Mouse (Mus musculus) heart, adult 9 months (tissue): Measurements from ENCODE around the gene Efnb2.

Experiments
- DNase-seq, 2 experiments: peaks; one replicate each; pipeline ENCODE4 v3.0.0; 2022; ENCODE audit warnings: low spot score in 2 of 2

Gene Efnb2

DNA sequence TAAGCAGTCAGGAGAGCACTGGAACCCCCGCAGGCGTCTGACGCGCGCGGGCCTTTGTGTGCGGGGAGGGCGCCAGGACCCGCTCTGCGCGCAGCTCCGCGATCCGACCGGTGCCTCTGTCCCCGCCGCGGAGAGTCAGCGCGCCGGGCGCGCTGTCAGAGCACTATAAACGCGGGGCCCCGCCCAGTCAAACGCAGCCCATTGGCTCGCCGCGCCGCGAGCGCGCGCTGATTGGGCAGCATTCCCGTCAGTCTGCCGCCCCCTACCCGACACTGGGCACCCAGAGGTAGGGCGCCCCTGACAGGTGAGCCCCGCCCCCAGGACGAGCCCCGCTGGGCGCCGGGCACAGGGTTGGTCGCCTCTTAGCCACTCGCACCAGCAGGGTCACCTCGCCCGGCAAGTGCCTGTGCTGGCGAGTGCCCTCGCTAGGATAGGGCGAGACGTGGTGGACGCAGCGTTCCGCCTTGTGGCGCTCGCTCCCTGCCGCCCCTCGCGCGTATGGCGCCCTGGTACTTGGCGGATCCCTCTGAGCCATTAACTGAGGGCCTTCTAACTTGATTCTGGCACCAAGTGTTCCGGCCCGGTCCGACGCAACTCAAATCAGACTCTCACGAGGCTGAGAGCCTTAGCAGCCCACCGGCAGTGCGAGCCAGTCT lies at the start of gene Efnb2:
Gene Efnb2 (minus strand): TSS at position 140 of the 656 bp plus-strand sequence.
- peak; percentile 93 to 95 for DNase-seq

DNA sequence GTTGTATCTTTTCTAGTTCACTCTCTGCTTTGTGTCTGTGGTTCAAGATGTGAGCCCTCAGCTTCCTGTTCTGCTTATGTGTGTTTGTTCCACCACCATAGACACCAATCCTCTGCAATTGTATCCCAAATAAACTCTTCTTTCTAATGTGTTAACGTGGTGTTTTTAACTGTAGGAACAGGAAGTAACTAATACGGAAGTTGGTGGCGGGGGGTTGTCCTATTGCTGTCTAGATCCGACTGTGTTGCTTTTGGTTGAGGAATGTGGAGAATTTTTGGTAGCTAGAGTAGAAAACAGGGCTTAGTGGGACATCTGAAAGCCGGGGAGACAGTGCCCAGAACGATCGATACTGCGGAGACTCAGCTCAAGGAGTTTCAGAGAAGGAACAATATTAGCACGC lies 43.8 kb upstream of the Efnb2 start:
- DNase-seq = no peak

DNA sequence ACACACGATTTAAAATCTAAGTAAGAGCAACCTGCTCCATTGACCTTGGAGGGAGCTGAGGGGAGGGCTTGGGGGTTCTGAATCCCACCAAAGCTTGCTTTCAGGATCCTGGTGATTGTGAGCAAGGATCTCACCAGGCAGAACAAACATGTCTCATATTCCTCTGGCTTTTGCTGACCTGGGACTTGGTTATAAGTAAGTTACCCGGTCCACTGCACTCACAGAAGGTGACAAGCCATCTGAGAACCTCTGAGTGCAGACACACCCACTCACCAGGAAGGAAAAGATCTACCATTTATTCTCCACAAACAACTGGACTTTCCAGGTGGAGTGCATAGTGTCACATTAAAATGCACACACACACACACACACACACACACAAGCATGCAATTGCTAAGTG lies 42.6 kb upstream of the Efnb2 start:
- DNase-seq = no peak

DNA sequence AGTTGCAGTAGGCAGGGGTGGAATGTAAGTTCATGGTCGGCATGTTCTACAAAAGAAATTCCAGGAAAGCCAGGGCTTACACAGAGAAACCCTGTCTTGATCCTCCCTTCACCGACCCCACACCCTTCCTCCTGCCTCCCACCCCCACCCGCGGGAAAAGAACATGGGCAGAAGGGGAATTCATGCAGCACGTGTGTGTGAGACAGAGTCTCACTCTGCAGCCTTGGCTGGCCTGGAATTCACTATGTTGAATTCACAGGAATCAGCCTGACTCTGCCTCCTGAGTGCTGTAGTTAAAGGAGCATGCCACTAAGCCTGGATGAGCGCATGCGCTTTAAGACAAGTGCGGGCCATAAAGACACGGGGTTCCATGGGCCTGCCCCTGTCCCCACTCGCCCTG lies 39.8 kb upstream of the Efnb2 start:
- no peak for DNase-seq

DNA sequence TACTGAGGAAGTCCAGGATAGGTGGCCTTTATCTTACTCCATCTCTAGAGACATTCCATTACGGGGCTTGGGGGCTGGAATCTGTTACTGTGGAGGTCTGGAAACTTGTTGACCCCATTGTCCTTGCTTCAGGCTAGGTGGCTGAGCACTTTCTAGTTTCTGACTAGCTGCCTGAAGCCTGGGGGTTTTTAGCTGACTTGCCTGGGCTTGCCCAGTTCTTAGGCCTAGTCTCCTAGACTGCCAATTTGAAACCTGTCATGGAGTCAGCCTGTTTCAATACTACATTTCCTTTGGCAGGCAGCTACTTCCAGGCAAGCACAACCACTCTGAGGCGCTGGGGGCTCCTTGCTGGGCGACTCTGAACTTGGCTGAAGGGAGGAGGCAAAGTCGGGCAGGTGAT lies 39.2 kb upstream of the Efnb2 start:
- no peak for DNase-seq

DNA sequence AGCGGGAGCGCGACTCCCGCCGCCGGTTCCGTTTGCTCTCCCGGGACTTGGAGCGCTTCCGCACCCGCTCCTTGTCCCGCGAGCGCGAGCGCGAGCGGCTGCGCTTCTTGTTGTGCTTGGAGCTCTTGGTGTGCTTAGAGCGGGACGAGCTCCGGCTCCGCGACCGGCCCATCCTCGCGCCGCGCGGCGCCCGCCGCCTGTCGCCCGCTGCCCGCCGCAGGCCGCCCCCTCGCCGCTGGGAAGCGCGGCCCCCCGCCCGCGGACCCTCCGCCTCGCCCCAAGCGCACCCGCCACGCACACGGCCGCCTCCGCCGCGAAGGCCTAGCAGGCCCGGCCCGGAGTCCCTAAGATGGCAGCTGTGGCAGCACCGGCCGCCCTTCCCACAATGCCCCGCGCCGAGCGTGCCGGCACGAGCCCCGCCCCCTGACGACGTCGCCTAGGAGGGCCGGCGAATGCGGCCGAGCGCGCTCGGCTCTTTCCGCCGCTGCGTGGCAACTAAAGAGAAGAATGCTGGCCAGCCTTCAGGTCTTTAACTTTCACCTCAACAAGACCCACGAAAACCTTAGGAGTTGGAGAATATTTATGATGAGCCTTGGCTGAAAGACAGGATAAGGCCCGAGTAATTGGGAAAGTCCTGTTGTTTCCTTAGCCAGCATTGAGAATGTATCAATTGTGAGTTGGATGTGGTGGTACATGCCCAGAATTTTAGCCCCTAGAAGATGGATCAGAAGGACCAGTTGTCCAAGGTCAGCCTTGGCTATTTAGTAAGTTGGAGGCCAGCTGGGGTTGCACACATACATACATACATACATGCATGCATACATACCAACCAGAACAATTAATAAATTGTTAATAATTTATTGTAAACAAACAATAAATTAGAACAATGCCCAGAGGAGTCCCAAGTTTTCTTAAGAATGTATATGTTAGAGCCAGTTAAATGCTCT lies 29.4 kb upstream of the Efnb2 start, which contains the start of gene Arglu1:
Gene Arglu1 (minus strand): TSS at position 376 of the 947 bp plus-strand sequence.
- peak; percentile 94 to 95 for DNase-seq

DNA sequence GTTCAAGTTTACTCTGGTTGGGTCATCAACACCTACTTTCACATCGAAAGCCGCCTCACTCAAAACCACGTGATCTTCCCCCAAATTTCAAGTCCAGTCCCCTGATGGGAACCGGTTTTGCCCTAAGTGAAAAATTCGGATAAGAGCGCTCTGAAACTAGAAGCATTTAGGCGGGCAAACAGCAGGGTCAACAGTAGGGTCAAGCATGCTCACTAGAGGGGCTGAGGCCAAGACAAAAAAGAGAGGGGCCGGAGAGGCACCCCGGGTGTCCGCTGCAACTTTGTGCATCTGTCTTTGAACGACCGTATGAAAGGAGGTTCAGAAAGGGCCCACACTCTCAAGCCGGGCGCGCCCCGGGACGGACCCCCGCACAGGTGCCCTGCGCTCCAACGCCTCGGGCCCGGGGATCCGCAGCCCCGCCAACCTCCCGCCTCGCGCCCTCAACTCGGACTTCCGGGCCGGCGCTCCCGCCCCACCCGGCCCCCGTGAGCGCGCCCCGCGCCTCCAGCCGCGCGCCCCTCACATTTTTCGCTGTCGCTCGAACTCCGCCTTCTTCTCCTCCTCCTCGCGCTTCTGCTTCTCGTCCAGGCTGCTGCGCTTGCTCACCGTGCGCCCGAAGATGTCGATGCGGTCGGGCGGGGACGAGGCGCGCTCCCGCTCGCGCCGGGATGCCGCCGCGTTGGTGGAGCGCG lies 28.6 kb upstream of the Efnb2 start:
- DNase-seq = peak; percentile 46 to 65

DNA sequence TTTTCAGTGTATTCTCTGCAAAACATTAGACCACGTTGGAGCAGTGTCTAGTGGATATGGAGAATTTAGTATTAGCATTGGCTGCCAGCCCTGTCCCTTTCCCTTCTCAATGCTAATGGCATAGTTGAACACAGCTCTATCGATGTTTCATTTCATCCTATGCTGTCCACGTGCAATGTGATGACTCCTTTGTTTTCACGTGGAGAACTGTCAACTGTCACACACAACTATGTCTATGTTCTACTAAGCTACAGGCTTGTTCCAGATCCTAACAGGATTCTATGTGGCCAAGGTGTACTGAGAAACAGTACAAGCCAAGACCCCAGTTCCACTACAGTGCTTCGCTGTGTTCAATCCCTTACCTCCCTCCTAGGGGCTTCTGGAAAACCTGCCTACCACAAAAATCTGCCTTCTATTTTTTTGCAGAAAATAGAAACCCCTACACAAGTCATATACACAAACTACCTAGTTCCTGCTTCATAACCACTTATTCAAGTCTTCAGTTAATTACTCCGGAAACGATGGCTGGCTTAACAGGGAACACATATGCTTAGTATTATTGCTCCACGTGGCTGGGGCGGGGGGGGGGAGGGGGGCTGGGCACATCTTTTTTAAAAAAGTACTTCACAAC lies 27.9 kb upstream of the Efnb2 start:
- no peak for DNase-seq

DNA sequence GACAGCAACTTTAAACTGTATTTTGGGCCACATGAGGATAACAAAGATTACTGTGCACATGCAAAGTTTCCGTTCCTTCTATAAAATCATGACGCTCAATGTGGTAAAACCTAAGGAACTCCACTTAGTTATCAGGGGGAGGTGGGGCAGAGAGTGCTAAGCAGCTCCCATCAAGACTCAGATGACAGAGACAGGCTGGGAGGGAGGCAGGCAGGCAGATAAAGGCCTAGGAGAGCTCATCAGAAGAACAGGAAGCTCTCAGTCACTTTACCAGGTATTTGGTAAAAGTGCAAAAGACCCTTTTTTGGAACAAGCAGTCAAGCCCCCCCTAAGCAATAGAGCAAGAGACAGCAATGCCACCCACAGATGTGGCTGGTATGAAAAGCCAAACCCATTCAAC lies 24.5 kb upstream of the Efnb2 start:
- DNase-seq = no peak

DNA sequence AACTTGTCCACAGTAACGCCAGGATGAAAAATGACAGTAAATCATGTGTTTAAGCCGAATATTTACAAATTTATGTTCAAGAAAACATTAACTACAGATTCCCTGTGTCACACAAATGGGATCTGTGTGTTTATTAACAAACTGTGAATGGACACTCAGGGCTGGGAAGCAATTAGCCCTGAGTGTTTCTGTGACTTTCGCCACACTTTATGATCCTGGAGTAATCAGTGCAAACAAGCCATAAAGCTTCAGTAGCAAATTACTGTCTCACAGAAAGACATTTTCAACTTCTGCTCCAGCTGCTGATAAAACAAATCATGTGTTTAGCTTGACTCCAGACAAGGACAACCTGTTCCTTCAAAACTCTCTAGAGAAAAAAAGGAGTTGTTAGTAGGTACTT lies 21.7 kb upstream of the Efnb2 start:
- no peak for DNase-seq

DNA sequence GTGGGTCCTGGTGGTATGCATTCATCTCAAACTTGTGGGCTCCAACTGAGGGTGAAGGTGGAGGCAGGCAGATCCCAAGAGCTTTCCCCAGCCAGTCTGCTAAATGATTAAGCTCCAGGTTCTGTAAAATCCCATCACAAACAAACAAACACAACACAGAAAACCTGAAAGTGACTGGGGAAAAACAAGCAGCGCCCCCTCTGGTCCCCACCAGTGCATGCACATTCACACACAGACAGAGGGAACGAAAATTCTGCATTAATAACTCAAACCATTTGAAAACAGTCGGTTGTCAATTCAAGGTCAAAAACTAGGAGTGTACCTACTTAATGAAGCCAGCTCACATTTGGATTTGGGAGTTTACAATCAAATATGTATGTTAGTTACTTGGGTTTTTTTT lies 17.2 kb upstream of the Efnb2 start:
- no peak for DNase-seq

DNA sequence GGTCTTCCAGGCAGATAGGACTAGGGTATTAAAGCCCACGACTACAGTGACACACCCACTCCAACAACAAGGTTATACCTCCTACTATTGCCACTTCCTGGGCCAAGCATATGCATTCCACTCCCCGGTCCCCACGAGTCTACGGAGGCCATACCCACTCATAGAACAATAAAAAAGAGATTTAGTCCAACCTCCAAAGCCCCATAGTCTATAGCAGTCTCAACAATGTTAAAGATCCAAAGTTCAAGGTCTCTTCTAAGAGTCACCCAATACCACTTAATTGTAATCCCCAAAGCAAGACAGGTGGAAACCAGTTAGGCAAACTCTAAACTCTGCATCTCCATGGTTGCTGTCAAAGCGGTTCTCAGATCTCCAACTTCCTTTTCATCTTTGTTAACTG lies 13.8 kb upstream of the Efnb2 start:
- no peak for DNase-seq

DNA sequence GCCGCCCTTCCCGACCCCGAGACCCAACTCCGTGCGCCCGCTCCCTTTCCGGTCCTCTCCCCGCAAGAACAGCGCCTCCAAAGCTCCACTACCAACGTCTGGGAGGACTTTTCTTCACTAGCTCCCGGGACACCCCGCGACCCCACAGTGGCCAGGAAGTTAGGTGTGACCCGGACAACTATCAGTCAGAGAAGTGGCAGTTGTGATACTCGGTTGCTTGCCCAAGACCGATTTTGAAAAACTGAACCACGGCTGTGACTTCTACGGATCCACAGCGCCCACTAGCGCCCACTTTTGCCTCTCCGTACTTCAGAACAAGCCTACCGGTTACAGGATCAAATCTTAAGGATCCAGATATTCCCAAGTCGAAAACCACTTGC lies 707 bp upstream of the Efnb2 start:
- peak; percentile 78 to 86 for DNase-seq

DNA sequence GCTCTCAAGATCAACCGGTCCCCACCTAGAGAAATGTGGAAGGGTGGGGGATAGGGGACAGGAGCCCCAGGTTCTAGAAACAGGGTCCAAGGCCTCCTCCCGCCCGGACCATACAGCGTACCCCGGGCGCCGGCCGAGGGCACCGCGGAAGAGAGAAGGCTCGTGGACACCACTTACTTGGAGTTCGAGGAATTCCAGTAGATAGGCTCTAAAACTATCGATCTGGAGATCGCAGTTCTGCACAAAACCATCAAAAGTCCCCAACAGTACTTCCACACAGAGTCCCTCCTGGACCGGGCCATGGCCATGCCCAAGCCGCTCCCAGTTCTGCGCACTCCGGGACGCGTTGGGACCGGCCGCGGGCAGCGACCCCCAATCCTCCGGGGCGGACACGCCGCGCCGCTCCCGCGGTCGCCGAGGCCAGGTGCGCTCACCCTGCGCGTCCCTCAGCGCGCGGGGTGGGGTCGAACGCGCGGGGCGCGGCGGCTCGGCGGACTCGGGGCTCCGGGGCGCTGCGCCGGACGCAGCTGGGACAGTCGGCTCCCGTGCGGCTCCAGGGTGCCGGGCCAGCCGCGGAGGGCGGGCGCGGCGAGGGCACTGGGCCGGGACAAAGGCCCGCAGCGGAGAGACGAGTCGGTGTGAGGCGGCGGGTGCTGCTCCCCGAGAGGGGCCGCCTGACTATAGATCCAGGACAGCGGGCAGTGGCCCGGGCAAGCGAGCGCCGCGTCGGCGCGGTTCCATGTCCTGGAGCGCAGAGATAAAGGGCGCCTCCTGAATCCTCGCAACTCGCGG lies 539 bp downstream of the Efnb2 start:
- DNase-seq = no peak

DNA sequence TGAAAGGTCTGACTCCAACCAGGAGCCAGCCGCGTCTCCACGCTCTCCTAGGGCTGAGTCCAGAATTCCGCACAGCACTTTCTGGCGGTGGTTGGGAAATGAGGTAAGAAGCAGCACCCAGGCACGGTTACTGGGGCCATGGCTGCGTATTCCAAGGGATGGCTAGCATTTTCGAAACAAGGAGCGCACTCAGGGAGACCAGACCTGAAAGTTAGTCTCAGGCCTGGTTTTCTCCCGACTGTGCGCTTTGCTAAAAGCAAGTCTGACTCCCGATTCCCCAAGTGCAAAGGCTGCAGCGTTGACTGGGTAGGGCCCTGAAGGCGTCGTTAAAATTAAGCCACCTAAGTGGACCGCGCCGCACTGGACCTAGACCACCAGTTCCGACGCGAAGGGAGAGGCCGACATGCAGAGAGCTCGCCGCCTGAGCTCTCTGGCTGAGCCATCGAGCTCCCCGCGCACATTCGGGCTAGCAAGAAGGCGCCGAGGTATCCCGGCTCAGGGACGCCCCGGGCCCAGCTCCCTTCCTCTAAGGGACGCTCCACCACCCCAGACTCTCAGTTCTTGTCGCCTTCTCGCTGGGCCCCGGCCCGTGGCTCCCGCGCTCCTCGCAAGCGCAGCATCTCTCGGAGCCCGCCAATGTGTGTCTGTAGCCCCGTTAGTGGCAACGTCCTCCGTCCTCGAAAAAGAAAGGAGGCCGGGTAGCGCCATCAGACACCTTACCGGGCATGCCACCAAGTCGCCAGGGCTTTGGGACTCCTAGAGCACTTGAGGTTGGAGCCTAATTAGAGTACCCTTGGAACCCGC lies 1.3 kb downstream of the Efnb2 start:
- peak in 1 of 2 experiments; percentile 16 for DNase-seq

DNA sequence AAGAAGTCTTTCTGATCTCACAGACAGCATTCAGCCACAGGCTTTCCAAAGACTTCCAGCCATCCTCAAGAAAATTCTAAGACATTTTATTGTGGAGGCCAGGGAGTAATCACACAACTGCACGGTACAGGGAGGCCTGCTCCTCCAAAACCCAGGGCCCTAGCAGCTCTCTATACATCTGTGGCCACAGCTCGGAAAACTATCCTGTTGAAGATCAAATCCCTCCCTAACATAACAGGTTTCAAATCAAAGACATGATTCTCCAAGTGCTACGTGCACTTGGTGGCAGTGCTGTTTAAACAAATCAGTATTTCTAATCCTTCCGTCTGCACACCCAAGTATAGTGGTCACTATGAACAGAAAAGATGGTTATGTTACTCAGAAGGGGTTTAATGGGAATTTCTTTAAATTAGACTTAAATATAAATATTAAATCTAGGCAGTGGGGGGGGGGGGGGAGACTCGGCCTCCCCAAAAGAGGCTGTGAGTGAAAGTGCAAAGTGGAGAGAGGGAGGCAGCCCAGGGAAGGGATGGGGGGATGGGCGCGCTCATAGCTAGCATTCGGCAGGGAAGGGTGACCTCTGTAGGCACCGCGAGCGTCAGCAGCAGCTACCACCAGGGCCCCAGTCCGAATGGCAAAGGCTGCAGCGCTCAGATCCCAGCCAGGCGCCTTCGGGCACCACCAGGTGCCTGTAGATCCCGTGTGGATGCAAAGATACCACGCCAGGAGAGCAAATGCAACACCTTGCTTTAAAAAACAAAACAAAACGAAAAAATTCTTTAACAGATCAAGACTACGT lies 2.4 kb downstream of the Efnb2 start:
- peak; percentile 80 to 82 for DNase-seq

DNA sequence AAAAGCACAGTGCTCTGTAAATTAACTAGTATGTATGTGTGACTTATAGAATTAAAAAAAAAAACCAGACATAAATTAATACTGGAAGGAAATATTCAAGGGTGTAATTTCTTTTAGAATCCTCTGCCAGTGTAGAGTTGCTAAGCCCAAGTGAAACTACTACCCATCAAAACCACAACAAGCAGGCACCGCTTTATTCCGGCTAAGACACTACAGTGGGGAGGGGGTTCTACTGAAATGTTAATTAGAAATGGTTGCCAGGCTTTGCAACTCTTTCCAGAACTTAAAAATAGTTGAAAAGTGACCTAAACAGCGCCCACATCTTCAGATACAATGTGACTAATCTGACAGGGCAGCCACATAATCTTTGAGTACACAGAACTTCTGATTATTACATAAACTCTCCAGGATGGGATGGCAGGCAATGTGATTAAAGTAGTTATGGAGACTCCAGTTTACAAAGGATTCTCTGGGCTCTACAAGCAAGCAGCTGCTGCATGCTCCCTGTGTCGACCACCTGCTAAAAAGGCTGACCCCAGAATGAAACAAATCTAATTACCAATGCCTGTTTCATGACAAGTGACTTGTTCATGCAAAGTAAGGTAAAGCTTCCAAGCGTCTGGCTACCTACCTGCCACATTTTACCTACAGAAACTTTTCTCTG lies 3.2 kb downstream of the Efnb2 start:
- no peak for DNase-seq

DNA sequence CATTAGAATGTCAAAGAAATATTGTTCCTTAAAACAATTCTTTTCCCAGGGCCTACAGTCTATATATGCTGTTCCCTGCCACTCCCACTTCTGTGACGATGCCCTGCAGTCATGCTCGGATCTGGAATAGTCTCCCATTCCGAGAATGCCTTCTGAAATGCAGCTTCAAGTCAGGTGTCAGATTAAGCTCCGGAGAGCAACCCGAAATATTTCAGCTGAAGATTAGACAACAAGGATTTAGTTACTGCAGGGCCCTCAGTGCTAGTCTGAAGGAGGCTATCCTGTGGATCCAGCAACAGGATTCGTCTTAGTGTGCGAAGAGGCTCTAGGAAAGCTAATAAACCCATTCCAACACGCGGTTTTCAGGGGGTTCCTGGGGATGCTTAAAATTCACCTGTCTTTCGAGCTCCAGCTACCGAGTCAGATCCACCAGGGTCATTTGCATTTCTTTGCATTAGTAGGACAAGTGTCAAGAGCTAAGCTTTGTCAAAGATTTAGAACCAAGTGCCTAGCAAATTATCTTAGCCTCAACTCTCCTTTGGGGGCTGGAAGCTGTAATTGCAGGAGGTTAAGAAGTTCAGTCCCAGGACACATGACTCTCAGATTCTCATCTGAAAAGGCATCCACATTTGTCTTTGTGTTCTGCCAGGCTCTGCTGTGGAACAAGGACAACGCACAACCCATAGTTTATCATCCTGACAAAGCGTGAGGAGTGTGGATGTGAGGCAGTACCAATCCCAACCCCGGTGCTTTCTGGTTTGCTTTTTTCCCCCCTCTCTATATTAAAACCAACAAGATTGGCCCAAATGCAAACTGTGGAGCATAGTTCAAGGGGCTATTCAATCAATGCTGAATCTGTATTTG lies 4.2 kb downstream of the Efnb2 start:
- DNase-seq = no peak
